Mouse (Mus musculus) forebrain, embryonic 10.5 days (tissue): ENCODE data around the gene Stmn3. TPM values are rescaled to one million over a fixed set of nuclear protein-coding genes. Genes with fewer than 3 reads are reported as not detected.

Experiments
- DNase-seq: peaks from one replicate; pipeline ENCODE4 v3.0.0-alpha.2; 2017; ENCODE audit warnings: low spot score; ENCODE audit errors: extremely low spot score
- H3K27ac ChIP-seq: fragments of 300-500 bp; sonication (generic); 2 replicates; pipeline ENCODE4 v1.5.1; 2016; ENCODE audit warnings: mild to moderate bottlenecking
- H3K27me3 ChIP-seq: fragments of 300-500 bp; sonication (generic); 2 replicates; pipeline ENCODE4 v1.6.1; 2016; ENCODE audit warnings: mild to moderate bottlenecking; ENCODE audit not compliant: poor library complexity, severe bottlenecking
- H3K36me3 ChIP-seq: fragments of 300-500 bp; sonication (generic); replicated peaks from 2 replicates; pipeline ENCODE4 v1.6.1; 2016; ENCODE audit warnings: mild to moderate bottlenecking, moderate library complexity
- H3K4me1 ChIP-seq: fragments of 300-500 bp; sonication (generic); 2 replicates; pipeline ENCODE4 v1.6.1; 2016
- H3K4me3 ChIP-seq: fragments of 300-500 bp; sonication (generic); 2 replicates; pipeline ENCODE4 v1.5.1; 2016; ENCODE audit warnings: mild to moderate bottlenecking, moderate library complexity
- H3K9me3 ChIP-seq: fragments of 300-500 bp; sonication (generic); 2 replicates; pipeline ENCODE4 v1.6.1; 2016; ENCODE audit warnings: mild to moderate bottlenecking, moderate library complexity
- WGBS: fragments of 180-500 bp; shearing (Covaris S2); methylation state at CpG from one replicate; pipeline ENCODE4 v1.1.7; 2016; 5-methylcytosine and 5-hydroxymethylcytosine counted together
- polyA plus RNA-seq: library from polyadenylated mRNA; unstranded; fragments of >200 nt; fragmentation: Nextera tagmentation; extraction: Ambion mirVana; gene quantifications from 2 replicates; pipeline ENCODE4 v1.2.1, GENCODE M21; 2016

The Stmn3 gene
- polyA plus RNA-seq, 1 experiment from 2014 or later, result 76.0 TPM

GRCm38 (mm10) chr2:181274639-181275038, 39.7 kb downstream of the Stmn3 start:
- WGBS, result 91% methylated on average over 4 of the region's 4 CpGs
- H3K4me1 ChIP-seq, result no peaks in the 10 kb centered on the region
- H3K36me3 ChIP-seq, result peaks cover 92% of the 10 kb centered on the region
- no peaks in the 10 kb centered on the region for H3K9me3 ChIP-seq
- no peaks in the 10 kb centered on the region for H3K27me3 ChIP-seq
- H3K4me3 ChIP-seq, result no peak overlapping the region
- no peak for DNase-seq
- no peak overlapping the region for H3K27ac ChIP-seq

- no peak overlapping the region for H3K4me3 ChIP-seq
- DNase-seq, result no peak
- peaks cover 92% of the 10 kb centered on the region for H3K36me3 ChIP-seq
- H3K27me3 ChIP-seq, result no peaks in the 10 kb centered on the region
- no peak overlapping the region for H3K27ac ChIP-seq
- H3K9me3 ChIP-seq, result no peaks in the 10 kb centered on the region
- H3K4me1 ChIP-seq, result no peaks in the 10 kb centered on the region
- 100% methylated on average over 2 of the region's 2 CpGs for WGBS
Observed at GRCm38 (mm10) chr2:181273829-181274228, 40.5 kb downstream of the Stmn3 start.

DNA sequence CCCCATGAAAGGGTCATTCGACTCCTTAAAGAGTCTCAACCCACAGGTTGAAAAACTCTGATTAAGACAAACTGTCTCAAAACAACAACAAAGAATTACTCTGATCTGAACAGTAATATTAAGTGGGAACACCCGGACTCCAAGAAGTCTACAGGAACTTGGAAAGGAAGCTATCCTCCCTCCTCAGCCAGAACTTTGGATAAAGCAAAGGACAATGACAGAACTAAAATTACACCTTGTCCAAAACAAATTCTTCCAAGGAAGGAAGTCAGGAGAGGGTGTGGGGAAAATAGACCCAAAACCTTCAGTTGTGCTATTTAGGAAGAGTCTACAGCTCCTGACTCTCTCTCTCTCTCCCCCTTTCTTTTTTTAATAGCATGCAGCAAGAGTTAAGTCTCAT, 42.2 kb downstream of the Stmn3 start:
- H3K27me3 ChIP-seq, result no peaks in the 10 kb centered on the region
- DNase-seq, result no peak
- 83% methylated on average over 2 of the region's 2 CpGs for WGBS
- peaks cover 92% of the 10 kb centered on the region for H3K36me3 ChIP-seq
- no peaks in the 10 kb centered on the region for H3K9me3 ChIP-seq
- no peak overlapping the region for H3K4me3 ChIP-seq
- no peaks in the 10 kb centered on the region for H3K4me1 ChIP-seq
- H3K27ac ChIP-seq, result no peak overlapping the region

DNA sequence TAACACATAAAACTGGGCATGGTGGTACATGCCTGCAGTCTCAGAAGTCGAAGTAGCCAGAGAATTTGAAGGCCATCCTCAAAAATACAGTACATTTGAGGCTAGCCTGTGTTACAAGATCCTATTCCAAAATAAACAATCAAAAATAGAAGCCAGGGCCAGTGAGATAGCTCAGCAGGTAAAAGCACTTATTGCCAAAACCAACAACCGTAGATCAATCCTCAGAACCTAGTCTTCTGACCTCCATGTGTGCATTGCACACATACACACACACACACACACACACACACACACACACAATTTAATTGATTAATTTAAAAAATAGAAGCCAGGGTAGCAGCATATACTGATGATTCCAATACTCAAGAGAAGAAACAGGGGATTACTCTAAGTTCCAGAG, 47.5 kb downstream of the Stmn3 start:
- Histone ChIP-seq H3K36me3 (peaks cover 94% of the 10 kb centered on the region), H3K9me3 (no peaks in the 10 kb centered on the region), H3K4me1 (no peaks in the 10 kb centered on the region), H3K27ac (no peak overlapping the region), H3K27me3 (no peaks in the 10 kb centered on the region), H3K4me3 (no peak overlapping the region)
- WGBS, result 97% methylated on average over 2 of the region's 2 CpGs
- no peak for DNase-seq

Other genes starting within 250 kb of the Stmn3 start
- 2.9 and 3.8 TPM in 2 replicates for gene Kcnq2, start 179.2 kb downstream of the Stmn3 start, polyA plus RNA-seq
- 0.07 and 0.15 TPM in 2 replicates for gene Eef1a2, start 157.5 kb downstream of the Stmn3 start, polyA plus RNA-seq
- 387 and 397 TPM in 2 replicates for gene Ppdpf, start 127.3 kb downstream of the Stmn3 start, polyA plus RNA-seq
- gene Ptk6, start 111.7 kb downstream of the Stmn3 start, polyA plus RNA-seq, result not detected in 2 replicates
- gene Srms, start 101.3 kb downstream of the Stmn3 start, polyA plus RNA-seq, result 0.12 and 0.15 TPM in 2 replicates
- gene Fndc11, start 94.5 kb downstream of the Stmn3 start, polyA plus RNA-seq, result 0.47 and 0.68 TPM in 2 replicates
- 0.69 and 0.77 TPM in 2 replicates for gene Helz2, start 72.5 kb downstream of the Stmn3 start, polyA plus RNA-seq
- 20.7 and 21.6 TPM in 2 replicates for gene Gmeb2, start 26.5 kb downstream of the Stmn3 start, polyA plus RNA-seq
- gene Rtel1, start 5.2 kb upstream of the Stmn3 start, polyA plus RNA-seq, result 81.3 and 83.6 TPM in 2 replicates
- 43.7 and 47.4 TPM in 2 replicates for gene Zgpat, start 50.4 kb upstream of the Stmn3 start, polyA plus RNA-seq
- gene Arfrp1, start 50.9 kb upstream of the Stmn3 start, polyA plus RNA-seq, result 80.0 and 84.5 TPM in 2 replicates
- gene Lime1, start 65.6 kb upstream of the Stmn3 start, polyA plus RNA-seq, result 29.8 TPM in 2 replicates
- 17.5 and 18.3 TPM in 2 replicates for gene Zbtb46, start 144.9 kb upstream of the Stmn3 start, polyA plus RNA-seq
- gene Abhd16b, start 178.7 kb upstream of the Stmn3 start, polyA plus RNA-seq, result 0.25 TPM in 1 of 2 replicates, not detected in the other
- 151 and 158 TPM in 2 replicates for gene Tpd52l2, start 182.6 kb upstream of the Stmn3 start, polyA plus RNA-seq
- gene Dnajc5, start 206.0 kb upstream of the Stmn3 start, polyA plus RNA-seq, result 92.3 and 92.4 TPM in 2 replicates